8 mouse cellular contexts compared by ENCODE assay signal in genomic region chr2:69586821-69587728, GRCm38 (mm10). TPM values are rescaled to one million over a fixed set of nuclear protein-coding genes. Genes with fewer than 3 reads are reported as not detected.
A peak's percentile ranks its signal among the peaks of the same experiment; 100 is the strongest.
DNase-seq lines count a peak whose midpoint lies in the region; ATAC-seq and TF ChIP-seq lines count a peak whose summit lies in the region.

No protein-coding gene starts in this region.

- H3K79me2 ChIP-seq in heart, adult 2 months (replicated peaks; ENCODE audit: control insufficient read depth, insufficient read depth, low read length), result no peaks in the 10 kb centered on the region
- H3K79me2 ChIP-seq in myocyte (ENCODE audit: control insufficient read depth, insufficient read depth), result no peaks in the 10 kb centered on the region

- no peak overlapping the region for H3ac ChIP-seq in myocyte (ENCODE audit: control insufficient read depth, insufficient read length)

- intact Hi-C loops in heart, adult 2 months (cut with DNase I), result no loop called here

- ATAC-seq in embryonic facial prominence, embryonic 11.5 days (replicated peaks; ENCODE audit: insufficient number of reproducible peaks, low FRiP score, low TSS enrichment, low read depth), result no peak
- ATAC-seq in intestine, postnatal 0 days, result no peak; the same call in 1 of the 2 replicates

- WGBS in heart, adult 2 months, result 3% methylated on average over 26 of the region's 26 CpGs
- under 1% methylated on average over 26 of the region's 26 CpGs for WGBS in embryonic facial prominence, embryonic 11.5 days
- whole genome bisulfite sequencing in intestine, postnatal 0 days, result 4% methylated on average over 26 of the region's 26 CpGs

- no peak for TF ChIP-seq EP300 in heart, adult 2 months (IDR thresholded peaks at IDR 0.05; ENCODE audit: insufficient read depth, low read depth, low read length)

- TF ChIP-seq CTCF in heart, adult 2 months (IDR thresholded peaks at IDR 0.05), result no peak
- peak; percentile 39; the same call in 1 of the 2 replicates for TF ChIP-seq CTCF in intestine, postnatal 0 days (IDR thresholded peaks at IDR 0.05; ENCODE audit: low read depth)

- peak overlapping the region; percentile 39 for H3K4me2 ChIP-seq in embryonic facial prominence, embryonic 11.5 days (ENCODE audit: low read depth, low read length)
- H3K4me2 ChIP-seq in intestine, postnatal 0 days (replicated peaks; ENCODE audit: low read depth), result peak overlapping the region; percentile 99
- peak overlapping the region; percentile 48 for H3K4me2 ChIP-seq in myocyte (ENCODE audit: low read depth)

- no peak overlapping the region for H3K27ac ChIP-seq in heart, adult 2 months
- no peak overlapping the region for H3K27ac ChIP-seq in embryonic facial prominence, embryonic 11.5 days (replicated peaks; ENCODE audit: low read depth, low read length)
- no peak overlapping the region for H3K27ac ChIP-seq in intestine, postnatal 0 days (ENCODE audit: low read depth, low read length)

- H3K27me3 ChIP-seq in heart, adult 2 months (ENCODE audit: control insufficient read depth, insufficient read depth, low read length), result peaks cover 15% of the 10 kb centered on the region
- peaks cover 34% of the 10 kb centered on the region for H3K27me3 ChIP-seq in embryonic facial prominence, embryonic 11.5 days (ENCODE audit: control insufficient read depth, insufficient read depth, low read length)
- H3K27me3 ChIP-seq in intestine, postnatal 0 days (replicated peaks; ENCODE audit: control insufficient read depth, insufficient read depth, low read length), result peaks cover 58% of the 10 kb centered on the region
- H3K27me3 ChIP-seq in myocyte (ENCODE audit: control insufficient read depth, insufficient read depth, insufficient read length), result peaks cover 17% of the 10 kb centered on the region

- H3K4me1 ChIP-seq in heart, adult 2 months (ENCODE audit: control insufficient read depth, insufficient read depth, low read length), result no peaks in the 10 kb centered on the region
- peaks cover 7% of the 10 kb centered on the region for H3K4me1 ChIP-seq in embryonic facial prominence, embryonic 11.5 days (ENCODE audit: control insufficient read depth, insufficient read depth, low read length)
- 0 out of 2 replicates have a peak, but pooled peaks cover 11% of the 10 kb centered on the region for H3K4me1 ChIP-seq in intestine, postnatal 0 days (replicated peaks; ENCODE audit: control insufficient read depth, insufficient read depth, low read length)

- DNase-seq in heart, adult 2 months, result no peak
- DNase-seq in heart, postnatal 4 days, result no peak
- DNase-seq in embryonic facial prominence, embryonic 11.5 days (ENCODE audit: low spot score), result peak; percentile 23
- no peak for DNase-seq in adrenal gland, adult 18-20 months (ENCODE audit: low spot score in 2 of 2)
- no peak for DNase-seq in spleen, postnatal 14 days (ENCODE audit: low spot score in 2 of 2)
- DNase-seq in urinary bladder, adult 2 months (ENCODE audit: low spot score), result no peak

- H3K36me3 ChIP-seq in heart, adult 2 months (ENCODE audit: control insufficient read depth, insufficient read depth, low read length), result no peaks in the 10 kb centered on the region
- H3K36me3 ChIP-seq in embryonic facial prominence, embryonic 11.5 days (replicated peaks; ENCODE audit: control insufficient read depth, insufficient read depth, low read depth, low read length), result no peaks in the 10 kb centered on the region
- no peaks in the 10 kb centered on the region for H3K36me3 ChIP-seq in intestine, postnatal 0 days (ENCODE audit: control insufficient read depth, insufficient read depth)
- no peaks in the 10 kb centered on the region for H3K36me3 ChIP-seq in myocyte (ENCODE audit: control insufficient read depth, insufficient read depth)

- H3K9ac ChIP-seq in heart, adult 2 months (ENCODE audit: low read depth, low read length), result no peak overlapping the region
- 0 out of 2 replicates have a peak overlapping the region, but pooled peaks have one; percentile 13 for H3K9ac ChIP-seq in embryonic facial prominence, embryonic 11.5 days (replicated peaks; ENCODE audit: low read length)
- H3K9ac ChIP-seq in intestine, postnatal 0 days (ENCODE audit: low read depth, low read length), result no peak overlapping the region; the same call in 1 of the 2 replicates

- no peak for TF ChIP-seq POLR2A in heart, adult 2 months (IDR thresholded peaks at IDR 0.05; ENCODE audit: insufficient read depth, low read depth, low read length)
- TF ChIP-seq POLR2A in myocyte (IDR thresholded peaks at IDR 0.05; ENCODE audit: insufficient read length, low read depth), result no peak

- peak overlapping the region; percentile 23; the same call in 1 of the 2 replicates for H3K4me3 ChIP-seq in heart, adult 2 months
- peak overlapping the region; percentile 21 for H3K4me3 ChIP-seq in embryonic facial prominence, embryonic 11.5 days (ENCODE audit: low read depth, low read length)
- peak overlapping the region; percentile 44 for H3K4me3 ChIP-seq in intestine, postnatal 0 days (ENCODE audit: low read depth, low read length)
- H3K4me3 ChIP-seq in myocyte, result no peak overlapping the region

- H3K9me3 ChIP-seq in embryonic facial prominence, embryonic 11.5 days (replicated peaks; ENCODE audit: control insufficient read depth, low read length), result no peaks in the 10 kb centered on the region
- H3K9me3 ChIP-seq in intestine, postnatal 0 days (ENCODE audit: control insufficient read depth), result no peaks in the 10 kb centered on the region

TF ChIP-seq in myocyte, 11 proteins besides CTCF, POLR2A, EP300 and RAD21:
- TF ChIP-seq MYOG (IDR thresholded peaks at IDR 0.05; ENCODE audit: control insufficient read depth in 1 of 3, insufficient read depth in 1 of 3, insufficient read length in 2 of 3, low read depth in 2 of 3) (no peak), E2F4 (IDR thresholded peaks at IDR 0.05; ENCODE audit: insufficient read depth) (no peak), MYOD1 (IDR thresholded peaks at IDR 0.05; ENCODE audit: control insufficient read depth in 1 of 3, insufficient read length in 2 of 3, low read depth in 2 of 3) (no peak), REST (IDR thresholded peaks at IDR 0.05; ENCODE audit: insufficient read depth, insufficient read length) (no peak), SRF (IDR thresholded peaks at IDR 0.05; ENCODE audit: control insufficient read depth, insufficient read length, low read depth) (no peak), MAX (IDR thresholded peaks at IDR 0.05; ENCODE audit: low read depth) (no peak), USF1 (IDR thresholded peaks at IDR 0.05; ENCODE audit: low read depth) (no peak), TCF3 (IDR thresholded peaks at IDR 0.05; ENCODE audit: insufficient read length, low read depth) (no peak), CEBPB (IDR thresholded peaks at IDR 0.05; ENCODE audit: insufficient read depth, poor library complexity, severe bottlenecking) (no peak), TCF12 (IDR thresholded peaks at IDR 0.05; ENCODE audit: insufficient read depth, poor library complexity, severe bottlenecking) (no peak), POLR2AphosphoS2 (IDR thresholded peaks at IDR 0.05; ENCODE audit: insufficient read length, low read depth) (no peak)
TF ChIP-seq in myocyte: peak in this region for 0.

RNA-seq across cellular contexts. Expression of gene Lrp2, which starts 1.2 kb away (rescaled TPM):
- 1 to 10 TPM in 1 of 2 experiments, under 1 TPM in 1; 0.84 to 1.2 TPM for total RNA-seq in heart, adult 2 months (2021)
- 0.31 and 0.61 TPM in 2 replicates for polyA plus RNA-seq in heart, adult 2 months (2012; rRNA removed)
- 1 to 10 TPM; 1.2 TPM for total RNA-seq in heart, postnatal 4 days (2021)
- 1.7 and 2.4 TPM in 2 replicates for polyA plus RNA-seq in embryonic facial prominence, embryonic 11.5 days (2014; fragmentation: Nextera tagmentation; extraction: Ambion mirVana)
- polyA plus RNA-seq in intestine, postnatal 0 days (2015; fragmentation: Nextera tagmentation; extraction: Ambion mirVana), result 1.6 TPM in 2 replicates
- polyA plus RNA-seq in myocyte (2012; fragmentation: generic; extraction: Trizol), result 0.07 TPM
- total RNA-seq in adrenal gland, adult 18-20 months (2021), result 1 to 10 TPM in 1 of 2 experiments, under 1 TPM in 1; 0.45 to 1.2 TPM
- polyA plus RNA-seq in urinary bladder, adult 2 months (2012; rRNA removed), result 0.19 and 0.22 TPM in 2 replicates

RNA-seq across cellular contexts. Expression of gene Bbs5, which starts 59.9 kb away (rescaled TPM):
- 1 to 10 TPM; 5.1 to 5.2 TPM for total RNA-seq in heart, adult 2 months (2021)
- 1.6 and 2.0 TPM in 2 replicates for polyA plus RNA-seq in heart, adult 2 months (2012; rRNA removed)
- 1 to 10 TPM; 4.2 to 5.6 TPM for total RNA-seq in heart, postnatal 4 days (2021)
- 19.9 and 21.4 TPM in 2 replicates for polyA plus RNA-seq in embryonic facial prominence, embryonic 11.5 days (2014; fragmentation: Nextera tagmentation; extraction: Ambion mirVana)
- 5.0 and 6.1 TPM in 2 replicates for polyA plus RNA-seq in intestine, postnatal 0 days (2015; fragmentation: Nextera tagmentation; extraction: Ambion mirVana)
- 7.6 TPM for polyA plus RNA-seq in myocyte (2012; fragmentation: generic; extraction: Trizol)
- 1 to 10 TPM; 6.5 to 9.2 TPM for total RNA-seq in adrenal gland, adult 18-20 months (2021)
- 10.5 and 17.2 TPM in 2 replicates for polyA plus RNA-seq in urinary bladder, adult 2 months (2012; rRNA removed)

Comparison
In these comparisons a context has a peak if more than half of its experiments do, and no peak if none do; other contexts are left out.
1. H3K4me2 ChIP-seq: peak in every context shown above with its lines; median percentile 99 in intestine, postnatal 0 days; 48 in myocyte; 39 in embryonic facial prominence, embryonic 11.5 days.